Comparison of ENCODE assay signal across 14 mouse cellular contexts in genomic region chr6:113810667-113811066, GRCm38 (mm10).
DNase-seq lines count a peak whose midpoint lies in the region; TF ChIP-seq lines count a peak whose summit lies in the region.
"Had no signal": no experiment of that assay in that cellular context is flagged by ENCODE, and none has a peak within 500 bp of the region (broad histone marks: within the 10 kb centered on the region; RNA-seq: fewer than 3 reads in every experiment).

No protein-coding gene starts in this region.

- TF ChIP-seq CTCF in gastrocnemius, adult 2 months (IDR thresholded peaks at IDR 0.05): no peak

- intact Hi-C loops in left cerebral cortex, postnatal 14 days (cut with DNase I): no loop called here
- intact Hi-C loops in gastrocnemius, adult 2 months (cut with DNase I): no loop called here

- DNase-seq in cerebellum, adult 11 months: peak; percentile 29
- DNase-seq in cerebellum, postnatal 4 days (ENCODE audit: low spot score in 2 of 2): no peak
- DNase-seq in layer of hippocampus, postnatal 10 days (ENCODE audit: low spot score in 2 of 2): peak; percentile 23 to 42
- no peak for DNase-seq in layer of hippocampus, adult 9-10 months (ENCODE audit: low spot score)
- peak; percentile 61 for DNase-seq in cerebellum, adult 9-11 months
- DNase-seq in left cerebral cortex, postnatal 14 days (ENCODE audit: low spot score in 2 of 2): peak; percentile 59 to 79
- DNase-seq in urinary bladder, postnatal 10 days (ENCODE audit: low spot score): no peak
- no peak for DNase-seq in gastrocnemius, adult 2 months
- DNase-seq: gastrocnemius, postnatal 25 days; kidney, adult 18-20 months; kidney, postnatal 10 days; lung, postnatal 10 days had no signal

- no peak overlapping the region for H3K4me3 ChIP-seq in gastrocnemius, adult 2 months
- H3K4me3 ChIP-seq: liver, embryonic 15.5 days; megakaryocyte, embryonic 14.5 days had no signal

- no peak overlapping the region for H3K27ac ChIP-seq in gastrocnemius, adult 2 months
- H3K27ac ChIP-seq: liver, embryonic 15.5 days had no signal

Comparison
In these comparisons a context has a peak if more than half of its experiments do, and no peak if none do; other contexts are left out.
1. DNase-seq: peak in cerebellum, adult 11 months (single experiment), layer of hippocampus, postnatal 10 days (2 of 2), cerebellum, adult 9-11 months (single experiment) and left cerebral cortex, postnatal 14 days (2 of 2); none in cerebellum, postnatal 4 days (0 of 2), layer of hippocampus, adult 9-10 months (single experiment), urinary bladder, postnatal 10 days (single experiment) and gastrocnemius, adult 2 months (single experiment).